Mouse (Mus musculus) retina, postnatal 7 days (tissue): ENCODE data around the gene Brk1.

Source experiments
- DNase-seq: peaks from one replicate; pipeline ENCODE4 v3.0.0-alpha.2; 2012; ENCODE audit warnings: low read depth, low spot score

Gene Brk1

DNA sequence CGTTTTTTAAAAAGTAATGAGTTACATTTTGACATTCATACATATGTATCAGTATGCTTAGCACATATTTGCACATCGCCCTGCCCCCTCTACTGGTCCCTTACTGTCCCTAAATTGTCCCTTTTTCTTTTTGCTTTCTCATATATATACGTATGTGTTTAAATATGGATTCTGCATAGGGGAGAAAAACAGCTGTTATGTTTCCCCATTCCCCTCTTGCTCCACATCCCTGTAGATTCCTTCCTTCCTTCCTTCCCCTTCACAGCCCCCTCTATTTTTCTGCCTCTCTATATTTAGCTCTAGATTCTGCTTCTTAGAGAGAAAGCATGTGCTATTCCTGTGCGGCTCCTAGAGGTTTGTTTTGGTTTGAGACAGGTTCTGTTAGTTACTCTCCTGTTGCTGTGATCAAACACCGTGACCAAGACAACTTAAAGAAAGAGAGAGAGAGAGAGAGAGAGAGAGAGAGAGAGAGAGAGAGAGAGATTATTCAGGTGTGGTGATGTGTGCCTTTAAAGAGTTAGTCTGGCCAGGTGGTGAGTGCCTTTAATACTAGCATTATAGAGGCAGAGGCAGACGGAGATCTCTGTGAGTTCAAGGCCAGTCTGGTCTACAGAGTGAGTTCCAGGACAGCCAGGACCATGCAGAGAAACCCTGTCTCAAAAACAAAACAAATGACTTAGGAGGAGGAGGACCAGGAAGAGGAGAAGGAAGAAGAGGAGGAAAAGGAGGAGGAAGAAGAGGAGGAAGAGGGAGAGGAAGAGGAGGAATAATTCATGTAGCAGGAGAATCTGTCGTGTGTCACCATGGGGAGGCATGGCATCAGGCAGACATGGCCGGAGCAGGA, 55.3 kb downstream of the Brk1 start:
- DNase-seq: no peak

- no peak for DNase-seq
Observed at GRCm38 (mm10) chr6:113660492-113661352, 56.1 kb downstream of the Brk1 start.

GRCm38 (mm10) chr6:113661353-113662241, 57.0 kb downstream of the Brk1 start:
- peak; percentile 17 for DNase-seq

DNA sequence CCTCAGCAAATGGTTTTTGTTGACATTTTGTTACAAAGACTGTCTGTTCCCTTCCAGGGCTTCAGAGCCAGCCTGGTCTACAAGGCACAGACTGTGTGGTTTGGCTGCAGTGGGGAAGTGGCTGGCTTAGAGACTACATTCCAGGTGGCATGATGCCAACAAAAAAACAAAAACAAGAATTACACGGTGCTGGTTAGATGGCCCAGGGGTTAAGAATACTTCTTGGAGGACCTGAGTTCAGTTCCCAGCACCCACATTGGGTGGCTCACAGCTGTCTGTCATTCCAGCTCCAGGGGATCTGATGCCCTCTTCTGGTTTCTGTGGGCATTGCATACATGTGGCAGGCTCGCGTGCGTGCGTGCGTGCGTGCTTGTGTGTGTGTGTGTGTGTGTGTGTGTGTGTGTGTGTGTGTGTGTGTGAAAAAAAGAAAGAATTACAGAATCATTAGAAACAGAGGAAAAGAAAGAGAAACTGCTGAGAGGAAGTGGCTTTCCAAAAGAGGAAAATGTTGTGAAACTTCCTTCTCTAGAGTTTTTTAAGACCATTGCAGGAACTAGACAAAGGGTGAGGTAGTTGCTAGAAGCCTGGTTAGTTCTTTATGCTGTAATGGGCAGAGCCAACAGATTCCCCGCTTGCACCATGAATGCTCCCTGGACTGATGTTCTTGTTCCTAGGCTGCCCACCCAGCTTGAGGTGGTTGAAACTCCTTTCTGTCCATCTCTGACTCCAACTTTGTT, 58.6 kb downstream of the Brk1 start:
- DNase-seq: no peak

- DNase-seq: no peak
Observed at GRCm38 (mm10) chr6:113664305-113664704, 59.7 kb downstream of the Brk1 start.
